Mouse (Mus musculus) limb, embryonic 15.5 days (tissue): ENCODE results near the gene Tshz2. TPM values are rescaled to one million over a fixed set of nuclear protein-coding genes. Genes with fewer than 3 reads are reported as not detected.

Source experiments
- ATAC-seq: fragments of 200-750 bp; cut with Nextera tagmentation; 2 replicates; pipeline ENCODE4 v1.8.0; 2017; ENCODE audit warnings: low read depth, moderate TSS enrichment; ENCODE audit not compliant: insufficient number of reproducible peaks, low FRiP score, low TSS enrichment
- H3K27ac ChIP-seq: fragments of 300-500 bp; sonication (generic); 2 replicates; pipeline ENCODE4 v1.5.1; 2015; ENCODE audit warnings: moderate library complexity, mild to moderate bottlenecking, inconsistent platforms
- H3K27me3 ChIP-seq: fragments of 300-500 bp; sonication (generic); 2 replicates; pipeline ENCODE4 v1.6.1; 2015; ENCODE audit warnings: inconsistent platforms
- H3K36me3 ChIP-seq: fragments of 300-500 bp; sonication (generic); 2 replicates; pipeline ENCODE4 v1.6.1; 2015; ENCODE audit warnings: inconsistent platforms
- H3K4me1 ChIP-seq: fragments of 300-500 bp; sonication (generic); 2 replicates; pipeline ENCODE4 v1.6.1; 2015; ENCODE audit warnings: inconsistent platforms
- H3K4me2 ChIP-seq: fragments of 300-500 bp; sonication (generic); 2 replicates; pipeline ENCODE4 v1.6.1; 2015; ENCODE audit warnings: mild to moderate bottlenecking, inconsistent platforms
- H3K4me3 ChIP-seq: fragments of 300-500 bp; sonication (generic); 2 replicates; pipeline ENCODE4 v1.5.1; 2015; ENCODE audit warnings: mild to moderate bottlenecking, inconsistent platforms
- H3K9ac ChIP-seq: fragments of 300-500 bp; sonication (generic); 2 replicates; pipeline ENCODE4 v1.6.1; 2015; ENCODE audit warnings: inconsistent platforms
- H3K9me3 ChIP-seq: fragments of 300-500 bp; sonication (generic); 2 replicates; pipeline ENCODE4 v1.6.1; 2016; ENCODE audit warnings: inconsistent platforms
- WGBS: fragments of 180-500 bp; shearing (Covaris S2); methylation state at CpG from one replicate; pipeline ENCODE4 v1.1.7; 2015; 5-methylcytosine and 5-hydroxymethylcytosine counted together
- polyA plus RNA-seq: library from polyadenylated mRNA; unstranded; fragments of >200 nt; fragmentation: Nextera tagmentation; extraction: Ambion mirVana; gene quantifications from 2 replicates; pipeline ENCODE4 v1.2.1, GENCODE M21; 2015

The Tshz2 gene
- polyA plus RNA-seq, 1 experiment from 2014 or later, result 9.8 TPM

DNA sequence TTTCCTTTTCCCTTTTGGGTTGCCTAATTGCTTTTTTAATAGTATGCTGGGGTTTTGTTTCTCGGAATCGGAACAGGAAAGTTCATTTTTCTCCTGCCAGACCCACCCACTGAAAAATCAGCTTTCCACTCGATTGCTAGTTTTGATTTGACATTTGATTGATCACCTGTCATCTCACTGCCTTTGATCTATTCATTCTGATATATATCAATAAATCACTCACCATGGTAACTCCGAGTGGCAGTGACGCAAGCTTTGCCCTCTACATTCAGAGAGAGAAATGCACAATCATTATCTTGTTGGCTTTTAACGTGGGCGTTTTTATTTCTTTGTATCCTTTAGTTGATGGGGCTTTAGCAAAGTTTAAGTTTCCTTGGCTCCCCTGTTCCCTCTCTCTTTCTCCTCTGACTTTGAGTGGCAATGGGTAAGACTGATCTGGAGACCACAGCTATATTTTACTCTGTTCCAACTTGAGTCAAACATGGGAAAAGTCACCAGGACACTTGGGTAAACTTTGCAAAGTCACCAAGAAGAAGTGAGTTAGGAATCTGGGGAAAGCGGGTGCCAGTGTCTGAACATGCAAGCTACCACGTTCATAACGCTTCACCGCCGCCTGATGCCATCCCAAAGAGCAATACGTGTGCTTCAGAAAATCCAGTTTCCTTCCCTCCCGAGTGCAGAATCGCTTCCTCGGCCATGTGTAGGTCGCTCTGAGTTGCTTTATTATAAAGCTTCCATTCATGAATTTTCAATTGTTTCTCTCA is 2.0 kb downstream of the Tshz2 start:
- peak overlapping the region; percentile 65 for H3K4me3 ChIP-seq
- H3K4me1 ChIP-seq, result peaks cover 19% of the 10 kb centered on the region
- no peaks in the 10 kb centered on the region for H3K27me3 ChIP-seq
- no peaks in the 10 kb centered on the region for H3K36me3 ChIP-seq
- peak overlapping the region; percentile 74; the same call in 1 of the 2 replicates for H3K9ac ChIP-seq
- ATAC-seq, result no peak
- whole genome bisulfite sequencing, result 21% methylated on average over 17 of the region's 17 CpGs
- peak overlapping the region; percentile 90 for H3K4me2 ChIP-seq
- no peaks in the 10 kb centered on the region for H3K9me3 ChIP-seq
- peak overlapping the region; percentile 87 for H3K27ac ChIP-seq

DNA sequence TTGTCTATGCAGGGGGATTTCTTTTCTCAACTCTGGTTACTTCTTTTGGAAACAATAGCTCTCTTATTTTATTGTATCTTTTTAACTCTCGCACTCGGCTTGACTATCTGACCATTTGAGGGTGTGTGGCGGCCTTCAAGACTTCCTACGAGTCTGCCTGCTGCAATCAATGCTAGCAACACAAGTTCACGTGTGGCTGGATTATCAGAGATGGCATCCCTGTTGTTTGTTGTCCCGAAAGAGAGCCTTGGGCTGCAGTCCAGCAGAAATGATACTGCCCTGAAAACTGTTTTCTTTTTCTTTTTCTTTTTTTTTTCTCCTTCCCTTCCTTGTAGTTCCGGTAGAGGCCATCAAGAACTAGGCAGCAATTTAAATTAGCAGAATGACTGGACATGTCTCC is 2.6 kb downstream of the Tshz2 start:
- peak overlapping the region; percentile 65 for H3K4me3 ChIP-seq
- WGBS, result 32% methylated on average over 7 of the region's 7 CpGs

DNA sequence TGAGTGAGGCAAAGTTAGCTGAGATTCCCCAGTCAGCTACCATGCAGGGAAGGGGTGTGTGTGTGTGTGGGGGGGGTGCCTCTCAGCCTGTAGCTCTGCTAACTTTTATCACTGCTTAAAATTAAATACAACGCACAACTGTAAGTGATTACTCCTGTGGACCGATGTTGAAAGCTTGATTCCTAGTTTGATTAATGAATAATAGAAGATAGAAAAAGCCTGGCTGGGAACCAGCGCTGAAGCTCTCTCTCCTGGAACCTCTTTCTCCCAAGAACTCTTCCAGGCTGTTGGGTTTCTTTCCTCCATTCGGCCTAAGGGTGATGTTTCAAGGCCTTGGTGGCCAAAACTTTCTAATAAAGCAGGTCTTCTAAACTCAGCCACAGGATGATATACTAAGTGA is 3.6 kb downstream of the Tshz2 start:
- WGBS, result 42% methylated on average over 4 of the region's 4 CpGs
- ATAC-seq, result no peak
- Histone ChIP-seq H3K9ac (no peak overlapping the region), H3K27me3 (no peaks in the 10 kb centered on the region), H3K4me1 (peaks cover 21% of the 10 kb centered on the region), H3K9me3 (no peaks in the 10 kb centered on the region), H3K36me3 (no peaks in the 10 kb centered on the region), H3K27ac (0 out of 2 replicates have a peak overlapping the region, but pooled peaks have one; percentile 40), H3K4me3 (peak overlapping the region; percentile 16; the same call in 1 of the 2 replicates), H3K4me2 (peak overlapping the region; percentile 90)

More for the DNA sequence above, 2.6 kb downstream of the Tshz2 start:
- no peaks in the 10 kb centered on the region for H3K36me3 ChIP-seq
- H3K9me3 ChIP-seq, result no peaks in the 10 kb centered on the region
- H3K27me3 ChIP-seq, result no peaks in the 10 kb centered on the region
- H3K27ac ChIP-seq, result peak overlapping the region; percentile 66; the same call in 1 of the 2 replicates
- H3K4me1 ChIP-seq, result peaks cover 19% of the 10 kb centered on the region
- no peak for ATAC-seq
- peak overlapping the region; percentile 90 for H3K4me2 ChIP-seq
- no peak overlapping the region for H3K9ac ChIP-seq

DNA sequence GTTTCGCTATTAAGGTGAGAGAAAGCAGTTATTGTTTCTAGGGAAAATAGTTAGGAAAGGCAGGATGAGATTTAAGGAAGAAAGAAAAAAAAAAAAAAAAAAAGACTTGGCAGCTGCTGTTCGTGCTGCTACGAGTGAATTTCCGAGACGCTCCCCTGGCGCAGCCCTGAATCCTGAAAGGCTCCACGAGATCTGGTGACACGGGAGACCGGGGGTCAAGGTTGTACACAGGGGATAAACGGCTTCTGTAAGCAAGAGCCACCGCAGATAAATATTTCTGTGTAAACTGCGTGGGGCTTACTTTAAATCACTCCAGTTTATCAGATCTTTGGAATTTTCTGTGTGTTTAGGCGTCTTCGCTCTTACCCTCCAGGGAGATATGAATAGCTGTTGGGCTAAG is 8.7 kb downstream of the Tshz2 start:
- no peak overlapping the region for H3K9ac ChIP-seq
- no peak overlapping the region for H3K27ac ChIP-seq
- H3K4me3 ChIP-seq, result peak overlapping the region; percentile 9
- 38% methylated on average over 14 of the region's 14 CpGs for WGBS
- ATAC-seq, result no peak
- H3K27me3 ChIP-seq, result no peaks in the 10 kb centered on the region
- peaks cover 7% of the 10 kb centered on the region; the same call in 1 of the 2 replicates for H3K4me1 ChIP-seq
- no peaks in the 10 kb centered on the region for H3K36me3 ChIP-seq
- no peaks in the 10 kb centered on the region for H3K9me3 ChIP-seq
- H3K4me2 ChIP-seq, result peak overlapping the region; percentile 15

DNA sequence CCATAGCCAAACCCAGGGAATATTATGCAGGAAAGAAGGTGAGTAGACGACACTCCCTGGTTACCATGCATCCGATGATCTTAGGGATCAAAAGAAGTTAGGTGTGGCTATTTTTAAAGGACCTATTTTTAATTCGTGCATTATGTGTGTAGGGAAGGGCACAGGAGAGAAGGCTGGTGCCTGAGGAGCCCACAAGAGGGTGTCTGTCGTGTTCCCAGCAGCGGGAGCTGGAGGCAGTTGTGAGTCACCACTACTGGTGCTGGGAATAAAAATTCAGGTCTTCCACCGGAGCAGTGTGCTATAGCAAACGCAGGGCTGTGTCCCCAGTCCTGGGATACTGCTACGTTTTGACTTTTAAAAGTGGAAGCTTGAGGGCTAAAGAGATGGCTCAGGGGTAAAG is 9.6 kb downstream of the Tshz2 start:
- WGBS, result 83% methylated on average over 8 of the region's 8 CpGs
- peaks cover 2% of the 10 kb centered on the region; the same call in 1 of the 2 replicates for H3K4me1 ChIP-seq
- ATAC-seq, result no peak
- no peak overlapping the region for H3K27ac ChIP-seq
- H3K4me3 ChIP-seq, result no peak overlapping the region
- no peaks in the 10 kb centered on the region for H3K36me3 ChIP-seq
- H3K4me2 ChIP-seq, result no peak overlapping the region
- H3K9ac ChIP-seq, result no peak overlapping the region
- no peaks in the 10 kb centered on the region for H3K9me3 ChIP-seq
- H3K27me3 ChIP-seq, result no peaks in the 10 kb centered on the region

DNA sequence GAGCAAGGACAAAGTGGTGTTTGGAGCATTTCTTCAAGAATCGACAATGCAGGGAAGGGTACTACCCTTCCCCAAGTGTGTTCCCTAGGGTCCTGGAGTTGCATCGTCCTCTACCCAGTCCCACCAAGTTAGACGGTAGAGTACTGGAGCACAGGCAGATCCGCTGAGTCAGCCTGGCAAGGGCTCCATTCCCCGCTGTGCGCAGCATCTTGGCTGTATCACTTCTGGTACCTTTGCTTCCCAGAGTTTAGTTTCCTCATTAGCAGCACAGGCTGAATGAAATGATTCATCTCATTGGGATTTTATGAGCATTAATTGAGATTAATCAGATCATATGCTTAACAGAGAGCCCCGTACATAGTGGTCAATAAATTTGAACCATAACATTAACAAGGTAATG is 14.3 kb downstream of the Tshz2 start:
- 74% methylated on average over 7 of the region's 7 CpGs for WGBS
- ATAC-seq, result no peak
- no peaks in the 10 kb centered on the region for H3K36me3 ChIP-seq
- no peaks in the 10 kb centered on the region for H3K4me1 ChIP-seq
- no peaks in the 10 kb centered on the region for H3K9me3 ChIP-seq
- no peaks in the 10 kb centered on the region for H3K27me3 ChIP-seq
- H3K4me3 ChIP-seq, result no peak overlapping the region
- H3K4me2 ChIP-seq, result no peak overlapping the region
- no peak overlapping the region for H3K27ac ChIP-seq
- H3K9ac ChIP-seq, result no peak overlapping the region

DNA sequence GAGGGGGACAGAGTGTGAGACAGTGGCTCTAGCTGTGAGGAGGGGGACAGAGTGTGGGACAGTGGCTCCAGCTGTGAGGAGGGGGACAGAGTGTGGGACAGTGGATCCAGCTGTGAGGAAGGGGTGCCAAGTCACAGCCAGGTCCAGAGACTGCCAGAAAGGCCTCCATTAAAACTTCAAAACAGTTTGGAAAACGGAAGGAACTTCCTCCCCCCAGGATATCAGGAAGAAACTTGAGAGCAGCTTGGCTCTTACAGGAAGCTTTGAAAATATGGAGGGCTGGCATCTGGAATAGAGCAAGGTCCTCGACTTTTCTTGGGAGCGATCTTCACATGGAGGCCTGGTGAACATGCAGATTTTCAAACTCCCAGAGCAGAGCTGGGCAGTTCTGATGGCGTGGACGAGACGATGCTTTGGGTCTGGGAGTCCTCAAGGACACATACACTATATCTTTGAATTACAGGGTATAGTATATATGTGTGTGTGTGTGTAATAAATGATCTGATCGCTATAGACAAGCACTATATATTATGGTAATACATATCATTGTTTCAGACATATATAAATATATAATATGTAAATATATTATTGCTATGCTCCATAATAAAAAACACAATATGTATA is 16.6 kb downstream of the Tshz2 start:
- Histone ChIP-seq H3K36me3 (no peaks in the 10 kb centered on the region), H3K4me1 (no peaks in the 10 kb centered on the region), H3K4me3 (no peak overlapping the region), H3K9ac (no peak overlapping the region), H3K27me3 (no peaks in the 10 kb centered on the region), H3K27ac (no peak overlapping the region), H3K4me2 (no peak overlapping the region), H3K9me3 (no peaks in the 10 kb centered on the region)
- no peak for ATAC-seq
- 41% methylated on average over 7 of the region's 7 CpGs for WGBS

DNA sequence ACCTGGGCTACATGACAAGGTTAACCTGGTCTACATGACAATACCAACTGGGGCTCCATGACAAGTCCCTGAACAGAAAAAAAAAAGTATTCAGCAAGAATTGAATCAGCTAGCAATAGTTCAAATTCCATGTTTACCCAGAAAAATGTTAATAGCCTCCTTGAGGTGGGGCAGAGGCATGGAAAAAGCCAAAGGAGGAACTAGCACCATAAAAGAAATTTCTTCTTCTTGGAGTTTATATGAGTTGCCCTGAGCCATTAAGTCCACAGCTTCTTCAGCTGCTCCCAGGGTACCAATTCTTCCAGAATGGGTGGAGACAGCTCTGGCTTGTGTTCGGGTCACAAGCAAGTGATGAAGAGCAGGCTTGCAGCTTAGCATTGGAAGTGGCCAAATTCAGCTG is 20.5 kb downstream of the Tshz2 start:
- no peaks in the 10 kb centered on the region for H3K36me3 ChIP-seq
- no peak overlapping the region for H3K4me2 ChIP-seq
- no peak overlapping the region for H3K4me3 ChIP-seq
- no peaks in the 10 kb centered on the region for H3K27me3 ChIP-seq
- H3K9ac ChIP-seq, result no peak overlapping the region
- 62% methylated on average over 1 of the region's 1 CpGs for WGBS
- H3K4me1 ChIP-seq, result peaks cover 8% of the 10 kb centered on the region
- no peaks in the 10 kb centered on the region for H3K9me3 ChIP-seq
- no peak overlapping the region for H3K27ac ChIP-seq
- no peak for ATAC-seq

DNA sequence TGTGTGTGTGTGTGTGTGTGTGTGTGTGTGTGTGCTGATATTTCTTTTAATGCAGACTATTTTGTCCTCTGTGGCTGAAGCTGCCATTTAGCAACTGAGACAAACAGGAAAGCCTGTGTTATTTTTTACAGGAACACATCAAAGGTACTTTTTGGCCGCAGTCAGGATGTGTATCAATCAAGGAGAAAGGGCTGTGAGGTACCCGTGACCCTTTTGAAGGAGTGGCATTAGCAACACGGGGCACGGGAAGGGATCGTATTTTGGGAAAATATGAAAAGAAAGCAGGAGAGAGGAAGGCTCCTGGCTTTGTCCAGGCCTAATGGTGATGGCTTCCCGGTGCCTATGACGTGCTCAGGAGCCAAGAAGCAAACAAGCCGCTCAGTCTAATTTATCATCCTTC is 31.0 kb downstream of the Tshz2 start:
- no peak for ATAC-seq
- H3K27ac ChIP-seq, result peak overlapping the region; percentile 5; the same call in 1 of the 2 replicates

DNA sequence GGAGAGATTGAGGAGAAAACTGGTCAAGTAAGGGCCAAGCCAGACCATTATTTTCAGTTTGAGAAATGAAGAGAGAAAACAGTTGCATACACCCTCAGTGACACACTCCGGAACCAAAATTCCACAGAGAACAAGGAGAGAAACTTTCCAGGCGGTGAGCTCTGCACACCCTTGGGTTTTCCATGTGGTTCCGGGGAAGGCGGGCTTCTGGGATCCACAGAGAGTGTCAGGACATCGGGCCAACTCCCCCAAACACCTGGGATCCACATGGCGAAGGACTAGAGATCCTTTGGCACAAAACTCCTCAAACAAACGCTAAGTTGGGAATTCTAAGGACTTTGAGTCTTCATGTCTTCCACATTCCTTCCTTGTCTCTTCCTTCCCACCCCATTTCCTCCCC is 38.5 kb downstream of the Tshz2 start:
- H3K36me3 ChIP-seq, result no peaks in the 10 kb centered on the region
- H3K4me3 ChIP-seq, result no peak overlapping the region
- H3K4me2 ChIP-seq, result no peak overlapping the region
- 0 out of 2 replicates have a peak, but pooled peaks cover 3% of the 10 kb centered on the region for H3K4me1 ChIP-seq
- H3K27ac ChIP-seq, result peak overlapping the region; percentile 43
- no peak overlapping the region for H3K9ac ChIP-seq
- WGBS, result 73% methylated on average over 7 of the region's 7 CpGs
- ATAC-seq, result no peak
- H3K27me3 ChIP-seq, result no peaks in the 10 kb centered on the region
- no peaks in the 10 kb centered on the region for H3K9me3 ChIP-seq

More for the DNA sequence above, 31.0 kb downstream of the Tshz2 start:
- Histone ChIP-seq H3K27me3 (no peaks in the 10 kb centered on the region), H3K9me3 (no peaks in the 10 kb centered on the region), H3K36me3 (no peaks in the 10 kb centered on the region), H3K4me1 (peaks cover 9% of the 10 kb centered on the region; the same call in 1 of the 2 replicates), H3K4me3 (no peak overlapping the region), H3K4me2 (no peak overlapping the region), H3K9ac (no peak overlapping the region)
- WGBS, result 35% methylated on average over 8 of the region's 8 CpGs

DNA sequence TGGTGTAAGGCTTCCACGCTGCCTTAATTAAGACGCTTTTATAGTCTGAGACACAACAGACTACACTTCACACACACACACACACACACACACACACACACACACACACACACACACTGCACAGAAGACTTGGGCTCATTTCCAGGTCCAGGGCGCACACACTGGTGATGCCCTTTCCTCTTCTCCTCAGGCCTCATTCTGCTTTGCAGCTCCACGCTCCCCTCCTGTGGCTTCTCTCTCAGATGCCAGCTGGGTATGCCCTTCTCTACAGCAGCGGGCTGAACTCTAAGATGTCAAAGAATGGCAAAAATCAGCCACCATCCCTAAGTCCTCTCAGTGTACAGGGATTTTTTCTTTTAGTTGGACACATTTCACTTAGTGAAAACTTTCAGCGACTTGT is 41.0 kb downstream of the Tshz2 start:
- no peak for ATAC-seq
- Histone ChIP-seq H3K4me1 (0 out of 2 replicates have a peak, but pooled peaks cover 3% of the 10 kb centered on the region), H3K4me2 (no peak overlapping the region), H3K9me3 (no peaks in the 10 kb centered on the region), H3K36me3 (no peaks in the 10 kb centered on the region), H3K27me3 (no peaks in the 10 kb centered on the region), H3K4me3 (no peak overlapping the region), H3K9ac (no peak overlapping the region), H3K27ac (no peak overlapping the region)
- WGBS, result 79% methylated on average over 6 of the region's 6 CpGs

DNA sequence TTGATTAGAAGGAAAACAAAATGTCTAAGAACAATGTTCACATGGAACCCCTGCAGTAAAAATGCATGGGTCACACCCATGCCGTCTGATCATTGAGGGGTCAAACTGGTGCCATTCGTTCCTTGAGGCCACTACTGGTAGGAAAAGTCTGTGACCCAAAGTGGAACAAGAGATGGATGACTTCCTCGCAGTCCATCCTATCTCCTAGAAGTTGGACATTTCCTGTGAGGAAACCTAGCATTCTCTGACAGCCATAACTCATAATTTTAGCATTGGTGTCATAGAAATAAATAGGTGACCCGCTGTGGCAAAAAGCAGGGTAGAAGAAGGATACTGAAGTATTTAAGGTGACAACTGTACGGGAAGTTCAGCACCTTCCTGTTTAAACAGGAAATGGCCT is 41.4 kb downstream of the Tshz2 start:
- no peaks in the 10 kb centered on the region for H3K9me3 ChIP-seq
- no peak overlapping the region for H3K9ac ChIP-seq
- no peaks in the 10 kb centered on the region for H3K27me3 ChIP-seq
- no peak overlapping the region for H3K27ac ChIP-seq
- no peak overlapping the region for H3K4me2 ChIP-seq
- ATAC-seq, result no peak
- no peak overlapping the region for H3K4me3 ChIP-seq
- no peaks in the 10 kb centered on the region for H3K36me3 ChIP-seq
- H3K4me1 ChIP-seq, result 0 out of 2 replicates have a peak, but pooled peaks cover 3% of the 10 kb centered on the region
- 81% methylated on average over 5 of the region's 5 CpGs for WGBS
